Mouse (Mus musculus) brain, embryonic 14.5 days (tissue): Measurements from ENCODE around the gene Sox14. TPM values are rescaled to one million over a fixed set of nuclear protein-coding genes. Genes with fewer than 3 reads are reported as not detected.

ENCODE experiments used
- DNase-seq: peaks from one replicate; pipeline ENCODE4 v3.0.0-alpha.2; 2011; ENCODE audit warnings: low read depth
- CTCF ChIP-seq: fragments of 200-500 bp; IDR thresholded peaks from 2 replicates; pipeline ENCODE4 v1.5.1; 2012; ENCODE audit warnings: inconsistent platforms, mild to moderate bottlenecking, moderate library complexity, borderline replicate concordance; ENCODE audit not compliant: insufficient read depth, insufficient read length; ENCODE audit errors: extremely low read depth
- POLR2A ChIP-seq: fragments of 200-500 bp; IDR thresholded peaks from 2 replicates; pipeline ENCODE4 v1.6.1; 2012; ENCODE audit warnings: mild to moderate bottlenecking, inconsistent platforms, borderline replicate concordance; ENCODE audit not compliant: poor library complexity, insufficient read depth, insufficient read length, severe bottlenecking; ENCODE audit errors: extremely low read depth
- polyA plus RNA-seq: library from polyadenylated mRNA; depleted of rRNA; stranded (reverse); fragments of >200 nt; gene quantifications from 2 replicates; pipeline ENCODE4 v1.2.3, GENCODE M21; 2012; rRNA removed

The Sox14 gene
- 28.5 and 37.0 TPM in 2 replicates for polyA plus RNA-seq

DNA sequence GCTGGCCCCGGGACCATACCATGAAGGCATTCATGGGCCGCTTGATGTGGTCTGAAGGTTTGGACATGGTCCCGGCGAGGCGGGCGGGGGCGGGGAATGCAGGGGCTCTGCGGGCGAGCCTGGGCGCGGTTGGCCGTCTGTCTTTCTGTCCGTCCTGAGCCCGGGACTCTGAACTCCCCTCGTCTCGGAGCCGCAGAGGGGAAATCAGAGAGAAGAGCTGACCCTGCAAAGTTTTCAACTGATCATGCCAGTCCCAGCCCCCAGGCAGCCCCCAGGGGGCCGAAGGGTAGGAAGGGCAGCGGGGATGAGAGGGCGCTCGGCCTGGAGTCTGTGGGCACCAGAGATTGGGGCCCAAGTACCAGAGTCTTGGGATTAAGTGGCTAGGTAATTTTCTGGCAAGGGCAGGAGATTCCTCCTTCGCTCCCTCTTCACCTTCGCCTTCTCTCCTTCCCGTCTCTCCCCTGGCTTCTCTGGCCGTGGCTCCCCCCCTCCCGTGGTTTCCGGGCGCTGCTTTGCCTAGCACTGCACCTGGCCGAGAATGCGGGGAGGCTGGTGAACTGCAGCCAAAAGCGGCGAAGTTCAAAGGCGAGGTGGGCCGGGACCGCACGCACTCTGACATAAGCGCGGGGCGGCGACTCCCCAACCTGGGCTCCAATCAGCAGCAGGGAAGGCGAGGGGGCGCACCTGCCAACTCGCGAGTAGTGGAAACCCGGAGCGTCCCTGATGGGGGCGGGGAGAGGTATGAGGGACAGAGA, at the start of gene Sox14:
Gene Sox14 (minus strand): TSS at position 553 of the 755 bp plus-strand sequence.
- no peak for TF ChIP-seq POLR2A
- TF ChIP-seq CTCF = no peak
- DNase-seq = peak; percentile 77

DNA sequence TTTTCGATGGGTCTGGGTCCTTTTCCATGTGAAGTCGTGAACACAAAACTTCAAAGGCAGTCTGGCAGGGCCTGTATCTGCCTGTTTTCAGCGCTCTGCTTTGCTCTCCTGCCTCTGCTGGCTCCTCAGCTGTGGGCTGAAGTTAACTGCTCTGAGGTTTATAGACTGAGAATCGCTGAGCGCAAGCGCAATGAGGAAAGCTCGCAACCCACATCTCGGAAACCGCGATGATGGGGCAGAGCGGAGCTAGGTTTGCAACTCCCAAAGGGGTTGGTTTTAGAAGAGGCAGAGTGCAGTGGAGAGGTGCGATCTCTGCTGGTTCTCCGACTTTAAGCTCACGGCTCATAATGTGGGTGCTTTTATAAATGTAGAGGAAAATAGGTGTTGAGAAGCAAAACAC, 3.3 kb upstream of the Sox14 start:
- TF ChIP-seq CTCF (no peak), POLR2A (no peak)
- DNase-seq = peak; percentile 45

DNA sequence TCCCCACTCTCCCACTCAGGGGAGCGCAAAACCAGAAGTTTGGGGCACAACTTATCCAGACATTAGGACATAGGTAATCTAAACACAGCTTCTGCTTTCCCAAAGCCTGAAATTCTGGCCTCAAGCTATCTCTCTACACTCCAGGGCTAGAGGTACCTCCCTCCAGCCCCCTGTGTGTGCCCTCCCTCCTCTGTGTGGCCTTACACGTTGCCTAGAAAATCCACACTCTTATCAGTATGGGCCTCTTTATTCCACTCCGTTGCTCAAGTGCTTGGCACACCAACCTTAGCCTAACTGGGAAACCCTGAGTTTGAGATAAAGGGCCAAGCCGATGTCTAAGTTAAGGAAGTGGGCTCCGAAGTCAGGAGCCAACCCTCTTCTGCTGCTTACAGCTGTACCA, 2.6 kb upstream of the Sox14 start:
- TF ChIP-seq POLR2A (no peak), CTCF (no peak)
- no peak for DNase-seq

DNA sequence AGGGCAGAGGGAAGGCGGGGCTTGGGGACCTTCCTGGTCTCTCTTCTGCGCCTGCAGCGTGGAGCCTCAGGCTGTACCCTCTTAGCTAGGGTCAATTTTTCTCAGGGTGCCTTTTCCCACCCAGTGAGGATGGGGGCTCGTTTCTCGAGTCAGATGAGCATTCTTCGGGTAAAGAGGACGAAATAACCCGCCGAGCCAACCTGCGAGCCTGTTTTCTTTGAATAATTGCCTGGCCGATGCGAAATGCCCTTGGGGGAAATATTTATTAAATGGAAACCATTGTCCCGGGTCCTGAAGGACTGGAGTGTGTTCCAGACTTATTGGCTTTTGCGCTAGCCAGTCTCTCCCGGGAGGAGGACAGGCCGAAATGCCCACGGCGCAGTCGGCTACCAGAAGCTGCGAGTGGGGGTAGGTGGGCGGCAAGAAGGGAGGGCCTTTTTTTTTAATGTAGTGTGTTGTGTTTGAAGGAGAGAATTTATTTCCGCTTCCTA, 1.1 kb upstream of the Sox14 start:
- DNase-seq = peak; percentile 17
- no peak for TF ChIP-seq CTCF
- TF ChIP-seq POLR2A = no peak

DNA sequence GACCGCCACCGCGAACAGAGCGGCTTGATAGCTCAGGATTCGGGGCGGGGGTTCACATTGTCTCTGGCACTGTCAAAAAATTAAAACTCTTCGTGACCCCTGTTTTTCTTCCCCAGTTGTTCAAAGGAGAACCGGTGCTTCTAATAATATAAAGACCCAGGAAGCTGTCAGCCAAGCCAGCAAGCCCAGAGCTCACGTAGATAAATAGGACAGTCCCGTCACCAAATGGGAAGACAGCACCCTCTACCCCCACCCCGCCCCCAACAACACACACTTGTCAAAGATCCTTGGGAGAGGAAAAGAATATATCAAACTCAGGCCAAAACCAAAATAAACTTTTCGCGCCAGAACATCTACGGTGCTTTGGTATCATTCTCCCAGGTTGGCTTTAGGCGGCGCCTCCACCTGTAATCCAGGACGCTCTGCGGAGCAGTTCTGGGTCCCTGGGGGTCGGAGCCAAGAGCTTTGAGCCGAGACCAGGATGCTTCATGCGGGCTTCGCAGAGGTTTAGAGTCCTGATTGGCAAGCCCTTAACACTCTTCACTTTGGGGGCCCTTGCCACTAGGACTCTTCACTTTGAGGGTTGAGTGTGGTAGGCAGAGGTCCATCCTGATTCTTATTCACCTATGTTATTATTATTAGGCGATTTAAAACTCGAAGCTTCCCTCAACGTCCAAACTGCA, 544 bp upstream of the Sox14 start:
- DNase-seq = peak; percentile 24
- TF ChIP-seq CTCF (no peak), POLR2A (no peak)

DNA sequence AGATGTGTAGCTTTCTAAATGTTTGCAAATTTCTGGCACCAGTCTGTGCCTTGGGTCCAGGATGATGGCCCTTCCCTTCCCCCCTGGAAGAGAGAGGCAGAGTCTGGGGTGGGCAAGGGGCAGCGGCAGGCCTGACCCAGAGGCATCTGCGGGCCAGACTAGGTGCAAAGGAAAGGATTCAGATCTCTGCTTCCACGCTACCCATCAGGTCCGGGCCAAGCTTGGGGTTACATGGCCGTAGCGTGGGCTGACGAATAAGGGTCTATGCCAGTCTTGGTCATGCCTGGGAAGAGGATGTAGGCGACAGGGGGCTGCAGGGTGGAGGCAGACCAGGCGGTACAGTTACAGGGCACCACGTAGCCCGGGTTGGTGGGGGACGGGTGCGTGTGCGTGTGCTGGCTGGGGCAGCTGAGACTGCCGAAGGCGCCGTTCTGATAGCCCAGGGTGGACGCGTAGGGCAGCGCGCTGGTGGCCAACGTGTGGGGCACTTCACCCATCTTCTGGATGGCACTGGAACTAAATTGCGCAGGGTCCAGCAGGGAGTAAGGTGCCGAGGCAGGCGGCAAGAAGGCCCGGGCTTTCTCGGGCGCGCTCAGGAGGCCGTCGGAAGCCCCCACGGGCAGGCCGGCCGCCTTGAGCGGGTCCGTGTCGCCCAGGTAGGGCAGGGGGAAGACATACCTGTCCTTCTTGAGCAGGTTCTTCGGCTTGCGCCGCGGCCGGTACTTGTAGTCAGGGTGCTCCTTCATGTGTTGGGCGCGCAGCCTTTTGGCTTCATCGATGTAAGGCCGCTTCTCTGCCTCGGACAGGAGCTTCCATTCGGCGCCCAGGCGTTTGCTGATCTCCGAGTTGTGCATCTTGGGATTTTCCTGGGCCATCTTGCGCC, 994 bp downstream of the Sox14 start:
- TF ChIP-seq CTCF (no peak), POLR2A (no peak)
- peak; percentile 20 for DNase-seq

DNA sequence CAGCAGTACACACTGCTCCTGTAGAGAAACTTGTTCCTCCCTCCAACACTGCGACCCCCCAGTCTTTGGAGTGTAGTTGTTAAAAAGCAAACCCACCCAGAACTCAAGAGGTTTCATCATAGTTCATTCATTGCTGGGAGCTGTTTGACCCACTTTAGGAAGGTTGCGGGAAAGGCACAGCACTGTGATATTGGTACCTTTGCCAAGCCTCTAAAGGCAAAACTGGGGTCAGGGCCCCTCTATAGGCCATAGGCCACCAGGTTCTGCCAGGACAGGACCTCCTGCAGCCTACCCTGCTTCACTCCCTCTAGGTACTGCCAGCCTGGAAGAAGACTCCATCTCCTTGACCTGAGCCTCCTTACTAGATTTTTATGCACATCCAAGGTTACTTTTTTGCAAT, 2.2 kb downstream of the Sox14 start:
- no peak for DNase-seq

DNA sequence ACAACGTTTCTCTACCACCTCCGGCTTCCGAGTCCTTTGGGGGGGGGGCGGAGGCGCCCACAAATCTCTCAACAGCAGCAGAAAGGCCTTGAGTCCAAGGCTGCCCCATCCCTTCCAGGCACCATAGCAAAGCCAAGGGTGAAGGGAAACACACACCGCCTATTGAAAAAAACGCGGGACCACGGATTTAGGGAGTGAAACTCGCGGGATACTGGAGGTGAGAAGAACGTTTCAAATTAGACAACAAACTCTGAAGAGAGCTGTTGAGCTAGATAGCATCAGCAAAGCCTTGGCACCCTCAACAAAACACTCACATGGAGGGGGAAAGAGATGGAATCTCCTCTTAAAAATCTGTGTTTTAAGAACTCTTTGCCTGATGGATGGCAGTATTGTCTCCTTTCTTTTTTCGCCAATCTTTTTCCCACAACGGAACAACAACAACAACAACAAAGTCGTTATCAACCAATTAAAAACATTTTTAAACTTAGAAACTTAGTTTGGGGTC, 2.8 kb downstream of the Sox14 start:
- TF ChIP-seq CTCF (no peak), POLR2A (no peak)
- DNase-seq = no peak

More for the DNA sequence above, 2.2 kb downstream of the Sox14 start:
- no peak for TF ChIP-seq POLR2A
- TF ChIP-seq CTCF = no peak

DNA sequence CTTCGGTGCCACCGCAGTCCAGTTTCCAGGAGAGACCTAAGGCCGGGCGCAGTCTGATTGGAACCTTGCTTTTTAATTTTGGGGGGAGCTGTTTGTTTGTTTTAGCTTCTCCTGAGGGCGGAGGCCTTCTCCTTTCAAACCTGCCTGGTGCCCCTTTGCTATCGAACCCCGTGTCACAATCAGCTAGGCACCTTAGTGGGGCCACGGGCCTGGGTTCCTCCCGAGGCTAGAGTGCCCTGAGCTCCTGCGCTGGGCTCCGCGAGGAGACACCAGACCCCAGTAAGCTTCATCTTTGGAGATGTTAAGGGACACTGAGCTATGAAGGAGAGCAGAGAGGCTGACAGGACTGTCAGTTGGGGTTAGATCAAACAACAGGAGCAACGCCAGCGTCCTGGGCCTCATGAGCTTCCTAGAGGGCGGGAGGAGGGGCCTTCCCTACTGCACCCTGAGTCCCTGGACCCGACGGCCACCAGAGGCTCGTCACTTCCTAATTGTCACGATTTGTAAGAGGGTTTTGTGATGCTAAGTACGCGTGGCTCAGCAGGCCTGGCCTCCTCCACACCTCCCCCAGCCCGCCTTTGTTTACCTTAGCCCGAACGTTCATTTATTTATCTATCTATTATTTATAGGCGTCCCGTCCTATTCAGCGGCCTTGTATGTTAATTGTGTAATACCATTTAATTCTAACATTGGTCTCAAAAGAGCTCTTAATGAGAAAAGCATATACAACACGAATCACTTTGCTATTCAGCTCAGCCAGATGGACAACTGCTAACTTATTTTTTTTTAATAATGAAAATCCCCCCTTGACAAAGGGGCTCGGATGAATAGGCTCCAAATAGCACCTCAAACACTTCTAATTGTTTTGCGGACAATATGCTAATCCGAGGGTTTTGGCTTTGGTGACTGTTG, 3.5 kb downstream of the Sox14 start:
- peak; percentile 80 for DNase-seq
- no peak for TF ChIP-seq POLR2A
- TF ChIP-seq CTCF = no peak
